Mouse (Mus musculus): Measurements from ENCODE around the gene Tnrc6c.

GRCm38 (mm10) chr11:117781199-117781821 is 127.2 kb downstream of the Tnrc6c start:
- no peak for TF ChIP-seq POLR2A (IDR thresholded peaks at IDR 0.05; ENCODE audit: low read depth, low read length)
- 0 out of 4 replicates have a peak, but pooled peaks of 1 of the 2 experiments have one; percentile 0 for TF ChIP-seq CTCF (conservative IDR thresholded peaks at IDR 0.05 in 1 of 2, IDR thresholded peaks at IDR 0.05 in 1 of 2; ENCODE audit: low read depth in 2 of 2, low read length in 2 of 2)
- TF ChIP-seq TBP (conservative IDR thresholded peaks at IDR 0.05; ENCODE audit: low read depth, low read length), result no peak
